Mouse (Mus musculus) spleen, adult 2 months (tissue): ENCODE data around the gene Bicc1.

Experiments
- CTCF ChIP-seq: fragments of 200-500 bp; IDR thresholded peaks from 2 replicates; pipeline ENCODE4 v1.5.1; 2011; ENCODE audit warnings: mild to moderate bottlenecking, inconsistent platforms; ENCODE audit not compliant: insufficient read depth, insufficient read length, insufficient replicate concordance; ENCODE audit errors: extremely low read depth
- POLR2A ChIP-seq: fragments of 200-500 bp; IDR thresholded peaks from 2 replicates; pipeline ENCODE4 v1.6.1; 2011; ENCODE audit warnings: low read depth, low read length, inconsistent platforms

DNA sequence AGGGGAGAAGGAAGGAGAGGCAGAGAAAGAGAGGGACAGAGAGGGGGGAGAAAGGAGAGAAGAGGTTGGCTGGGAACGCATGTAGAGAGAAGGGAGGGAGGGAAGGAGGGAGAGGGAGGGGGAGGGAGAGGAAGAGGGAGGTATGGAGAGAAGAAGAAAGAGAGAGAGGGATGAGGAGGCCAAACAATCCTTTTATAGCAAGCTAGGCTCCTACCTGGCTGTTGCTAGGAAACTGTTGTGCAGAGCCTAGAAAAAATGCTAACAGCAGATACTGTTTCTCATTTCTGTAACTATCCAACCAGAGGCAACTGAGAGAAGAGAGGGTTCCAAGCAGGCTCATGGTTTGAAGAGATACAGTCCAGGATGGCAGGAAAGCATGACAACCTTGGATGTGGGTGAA, 239.6 kb downstream of the Bicc1 start:
- TF ChIP-seq CTCF, result no peak
- no peak for TF ChIP-seq POLR2A
